Mouse (Mus musculus): ENCODE data around the gene Olfr1471. TPM values are rescaled to one million over a fixed set of nuclear protein-coding genes. Genes with fewer than 3 reads are reported as not detected.
"Not testable (repeated sequence)": the region's sequence is repeated elsewhere in the genome, so short reads cannot be mapped to it uniquely, and the experiment has no call there.

The Olfr1471 gene
- not detected in 2 replicates for polyA plus RNA-seq (2015; fragmentation: Nextera tagmentation; extraction: Ambion mirVana)

- not testable (repeated sequence) for H3K9me3 ChIP-seq (replicated peaks); H3K36me3 ChIP-seq; H3K4me3 ChIP-seq; H3K4me2 ChIP-seq; H3K9ac ChIP-seq; H3K27me3 ChIP-seq; ATAC-seq (replicated peaks; ENCODE audit: insufficient number of reproducible peaks, insufficient read depth, low FRiP score, low read depth); H3K27ac ChIP-seq; H3K4me1 ChIP-seq (replicated peaks)
- WGBS, result 69% methylated on average over 2 of the region's 2 CpGs
Observed at GRCm38 (mm10) chr19:13443109-13443508, at the start of gene Olfr1471. Gene Olfr1471 (plus strand): TSS chr19:13443409.

GRCm38 (mm10) chr19:13407549-13407948 lies 35.7 kb upstream of the Olfr1471 start, which contains the start of gene Olfr1469:
Gene Olfr1469 (plus strand): TSS chr19:13407849.
- H3K9me3 ChIP-seq (replicated peaks), result no peaks in the 10 kb centered on the region
- ATAC-seq (replicated peaks; ENCODE audit: insufficient number of reproducible peaks, insufficient read depth, low FRiP score, low read depth), result no peak
- WGBS, result 62% methylated on average over 2 of the region's 2 CpGs

GRCm38 (mm10) chr19:13455986-13456385 lies 12.8 kb downstream of the Olfr1471 start, which contains the start of gene Olfr1472:
Gene Olfr1472 (minus strand): TSS chr19:13456086.
- no peaks in the 10 kb centered on the region for H3K36me3 ChIP-seq
- H3K4me3 ChIP-seq, result no peak within 1 kb of the TSS
- no peak within 1 kb of the TSS for H3K9ac ChIP-seq
- H3K9me3 ChIP-seq (replicated peaks), result 0 out of 2 replicates have a peak, but pooled peaks cover 4% of the 10 kb centered on the region
- no peak within 1 kb of the TSS for H3K4me2 ChIP-seq
- H3K4me1 ChIP-seq (replicated peaks), result no peaks in the 10 kb centered on the region
- 70% methylated on average over 1 of the region's 1 CpGs for WGBS
- no peak for ATAC-seq (replicated peaks; ENCODE audit: insufficient number of reproducible peaks, insufficient read depth, low FRiP score, low read depth)
- H3K27me3 ChIP-seq, result no peaks in the 10 kb centered on the region
- H3K27ac ChIP-seq, result no peak within 1 kb of the TSS

More at GRCm38 (mm10) chr19:13407549-13407948, 35.7 kb upstream of the Olfr1471 start, which contains the start of gene Olfr1469:
- H3K4me2 ChIP-seq, result no peak within 1 kb of the TSS
- no peaks in the 10 kb centered on the region for H3K4me1 ChIP-seq (replicated peaks)
- H3K4me3 ChIP-seq, result no peak within 1 kb of the TSS
- no peaks in the 10 kb centered on the region for H3K36me3 ChIP-seq
- H3K9ac ChIP-seq, result no peak within 1 kb of the TSS
- H3K27me3 ChIP-seq, result no peaks in the 10 kb centered on the region
- no peak within 1 kb of the TSS for H3K27ac ChIP-seq

- H3K9me3 ChIP-seq (replicated peaks); H3K36me3 ChIP-seq; ATAC-seq (replicated peaks; ENCODE audit: insufficient number of reproducible peaks, insufficient read depth, low FRiP score, low read depth); H3K27me3 ChIP-seq; H3K27ac ChIP-seq; H3K4me1 ChIP-seq (replicated peaks); H3K9ac ChIP-seq; H3K4me2 ChIP-seq; H3K4me3 ChIP-seq: not testable (repeated sequence)
- 72% methylated on average over 4 of the region's 4 CpGs for WGBS
Observed at GRCm38 (mm10) chr19:13469265-13469664, 26.1 kb downstream of the Olfr1471 start, which contains the start of gene Olfr1474. Gene Olfr1474 (plus strand): TSS chr19:13469565.

- Histone ChIP-seq H3K36me3 (no peaks in the 10 kb centered on the region), H3K27ac (no peak within 1 kb of the TSS), H3K27me3 (no peaks in the 10 kb centered on the region), H3K9me3 (replicated peaks) (no peaks in the 10 kb centered on the region), H3K9ac (no peak within 1 kb of the TSS), H3K4me3 (no peak within 1 kb of the TSS), H3K4me1 (replicated peaks) (no peaks in the 10 kb centered on the region), H3K4me2 (no peak within 1 kb of the TSS)
- no peak for ATAC-seq (replicated peaks; ENCODE audit: insufficient number of reproducible peaks, insufficient read depth, low FRiP score, low read depth)
Observed at GRCm38 (mm10) chr19:13480096-13480495, 36.9 kb downstream of the Olfr1471 start, which contains the start of gene Olfr1475. Gene Olfr1475 (minus strand): TSS chr19:13480196.

- Histone ChIP-seq H3K4me2 (no peak within 1 kb of the TSS), H3K9ac (no peak within 1 kb of the TSS), H3K4me3 (no peak within 1 kb of the TSS), H3K36me3 (no peaks in the 10 kb centered on the region), H3K27ac (no peak within 1 kb of the TSS), H3K27me3 (no peaks in the 10 kb centered on the region), H3K4me1 (replicated peaks) (no peaks in the 10 kb centered on the region), H3K9me3 (replicated peaks) (no peaks in the 10 kb centered on the region; the same call in 1 of the 2 replicates)
- ATAC-seq (replicated peaks; ENCODE audit: insufficient number of reproducible peaks, insufficient read depth, low FRiP score, low read depth), result no peak
- WGBS, result 60% methylated on average over 3 of the region's 3 CpGs
Observed at GRCm38 (mm10) chr19:13500246-13500645, 57.0 kb downstream of the Olfr1471 start, which contains the start of gene Olfr1477. Gene Olfr1477 (plus strand): TSS chr19:13500546.

Other genes starting within 250 kb of the Olfr1471 start
- gene Olfr1463, start 212.1 kb upstream of the Olfr1471 start, polyA plus RNA-seq (2015; fragmentation: Nextera tagmentation; extraction: Ambion mirVana), result not detected in 2 replicates
- gene Olfr1465, start 127.9 kb upstream of the Olfr1471 start, polyA plus RNA-seq (2015; fragmentation: Nextera tagmentation; extraction: Ambion mirVana), result not detected in 2 replicates
- not detected in 2 replicates for gene Olfr1466, start 104.5 kb upstream of the Olfr1471 start, polyA plus RNA-seq (2015; fragmentation: Nextera tagmentation; extraction: Ambion mirVana)
- not detected in 2 replicates for gene Olfr1467, start 81.2 kb upstream of the Olfr1471 start, polyA plus RNA-seq (2015; fragmentation: Nextera tagmentation; extraction: Ambion mirVana)
- not detected in 2 replicates for gene Olfr1469, start 35.6 kb upstream of the Olfr1471 start, polyA plus RNA-seq (2015; fragmentation: Nextera tagmentation; extraction: Ambion mirVana)
- gene Olfr1472, start 12.7 kb downstream of the Olfr1471 start, polyA plus RNA-seq (2015; fragmentation: Nextera tagmentation; extraction: Ambion mirVana), result not detected in 2 replicates
- not detected in 2 replicates for gene Olfr1474, start 26.2 kb downstream of the Olfr1471 start, polyA plus RNA-seq (2015; fragmentation: Nextera tagmentation; extraction: Ambion mirVana)
- not detected in 2 replicates for gene Olfr1475, start 36.8 kb downstream of the Olfr1471 start, polyA plus RNA-seq (2015; fragmentation: Nextera tagmentation; extraction: Ambion mirVana)
- gene Olfr1477, start 57.1 kb downstream of the Olfr1471 start, polyA plus RNA-seq (2015; fragmentation: Nextera tagmentation; extraction: Ambion mirVana), result not detected in 2 replicates
- gene Olfr1480, start 84.5 kb downstream of the Olfr1471 start, polyA plus RNA-seq (2015; fragmentation: Nextera tagmentation; extraction: Ambion mirVana), result not detected in 2 replicates
- gene Olfr1484, start 140.1 kb downstream of the Olfr1471 start, polyA plus RNA-seq (2015; fragmentation: Nextera tagmentation; extraction: Ambion mirVana), result not detected in 2 replicates
- gene Olfr1487, start 174.0 kb downstream of the Olfr1471 start, polyA plus RNA-seq (2015; fragmentation: Nextera tagmentation; extraction: Ambion mirVana), result not detected in 2 replicates
- gene Olfr1489, start 188.2 kb downstream of the Olfr1471 start, polyA plus RNA-seq (2015; fragmentation: Nextera tagmentation; extraction: Ambion mirVana), result not detected in 2 replicates
- gene Olfr1490, start 207.7 kb downstream of the Olfr1471 start, polyA plus RNA-seq (2015; fragmentation: Nextera tagmentation; extraction: Ambion mirVana), result not detected in 2 replicates

Data from heart, embryonic 15.5 days (tissue).